Mouse (Mus musculus) kidney, postnatal 0 days (tissue): Measurements from ENCODE around the gene Cerkl. TPM values are rescaled to one million over a fixed set of nuclear protein-coding genes. Genes with fewer than 3 reads are reported as not detected.

ENCODE experiments used
- ATAC-seq: fragments of 200-750 bp; cut with Nextera tagmentation; replicated peaks from 2 replicates; pipeline ENCODE4 v1.8.0; 2017; ENCODE audit warnings: low read depth, moderate number of reproducible peaks, moderate TSS enrichment, moderate library complexity; ENCODE audit not compliant: low FRiP score
- DNase-seq: peaks from one replicate; pipeline ENCODE4 v3.0.0-alpha.2; 2016; ENCODE audit warnings: low spot score
- H3K27ac ChIP-seq: fragments of 300-500 bp; sonication (generic); 2 replicates; pipeline ENCODE4 v1.5.1; 2014; ENCODE audit warnings: mild to moderate bottlenecking
- H3K27me3 ChIP-seq: fragments of 300-500 bp; sonication (generic); 2 replicates; pipeline ENCODE4 v1.6.1; 2014; ENCODE audit warnings: low read length, mixed read lengths; ENCODE audit not compliant: insufficient read depth
- H3K36me3 ChIP-seq: fragments of 300-500 bp; sonication (generic); 2 replicates; pipeline ENCODE4 v1.6.1; 2014; ENCODE audit warnings: low read length, mixed read lengths; ENCODE audit not compliant: insufficient read depth
- H3K4me1 ChIP-seq: fragments of 300-500 bp; sonication (generic); replicated peaks from 2 replicates; pipeline ENCODE4 v1.6.1; 2014; ENCODE audit warnings: antibody characterized with exemption, low read length, mixed read lengths; ENCODE audit not compliant: insufficient read depth
- H3K4me2 ChIP-seq: fragments of 300-500 bp; sonication (generic); 2 replicates; pipeline ENCODE4 v1.6.1; 2014; ENCODE audit warnings: mild to moderate bottlenecking, low read length, moderate library complexity, mixed read lengths
- H3K4me3 ChIP-seq: fragments of 300-500 bp; sonication (generic); replicated peaks from 2 replicates; pipeline ENCODE4 v1.5.1; 2014; ENCODE audit warnings: low read depth, low read length
- H3K9ac ChIP-seq: fragments of 300-500 bp; sonication (generic); 2 replicates; pipeline ENCODE4 v1.6.1; 2014; ENCODE audit warnings: low read depth, low read length
- H3K9me3 ChIP-seq: fragments of 300-500 bp; sonication (generic); replicated peaks from 2 replicates; pipeline ENCODE4 v1.6.1; 2016; ENCODE audit warnings: low read length, inconsistent platforms, mixed read lengths
- CTCF ChIP-seq: IDR thresholded peaks from 2 replicates; pipeline ENCODE4 v1.5.1; 2016; ENCODE audit warnings: antibody characterized with exemption, low read depth, mild to moderate bottlenecking, moderate library complexity
- WGBS: fragments of 180-500 bp; shearing (Covaris S2); extraction: QIAGEN DNeasy Blood & Tissue Kit; methylation state at CpG from one replicate; pipeline ENCODE4 v1.1.7; 2014; 5-methylcytosine and 5-hydroxymethylcytosine counted together
- polyA plus RNA-seq: library from polyadenylated mRNA; unstranded; fragments of >200 nt; fragmentation: Nextera tagmentation; extraction: Ambion mirVana; gene quantifications from 2 replicates; pipeline ENCODE4 v1.2.1, GENCODE M21; 2015

The Cerkl gene
- polyA plus RNA-seq, 1 experiment from 2014 or later, result 2.1 TPM

DNA sequence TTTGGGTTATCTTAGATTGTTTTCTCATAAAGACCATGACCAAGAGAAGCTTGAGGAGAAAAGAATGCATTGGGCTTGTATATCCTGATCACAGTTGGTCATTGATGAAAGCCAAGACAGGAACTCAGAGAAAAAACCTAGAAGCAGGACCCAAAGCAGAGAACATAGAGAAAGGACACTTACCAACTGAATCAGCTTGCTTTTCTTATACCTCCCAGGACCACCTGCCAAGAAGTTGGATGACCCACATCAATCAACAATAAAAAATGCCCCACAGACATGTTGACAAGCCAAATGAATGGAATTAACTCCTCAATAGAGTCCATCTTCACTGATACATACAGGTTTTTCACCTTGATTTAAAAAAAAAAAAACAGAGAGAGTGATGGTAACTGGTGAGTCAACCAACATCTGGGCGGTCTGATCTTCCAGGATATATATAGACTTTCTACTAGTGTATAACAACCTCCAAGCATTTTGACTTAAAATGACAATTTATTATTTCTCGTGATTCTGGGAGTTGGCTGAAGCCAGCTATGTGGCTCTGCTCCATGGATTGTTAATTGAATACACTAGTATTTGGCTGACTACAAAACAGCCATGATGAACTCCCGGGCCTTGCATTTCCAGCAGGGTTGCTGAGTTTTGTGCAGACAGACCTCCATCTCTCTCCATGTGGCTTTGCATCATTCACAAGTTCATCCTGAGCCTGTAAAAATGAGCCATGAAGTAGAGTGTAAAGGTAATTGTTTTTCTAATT lies 12.5 kb downstream of the Cerkl start:
- DNase-seq (no peak), ATAC-seq (no peak)
- Histone ChIP-seq H3K27ac (no peak overlapping the region), H3K9ac (no peak overlapping the region), H3K36me3 (no peaks in the 10 kb centered on the region), H3K9me3 (no peaks in the 10 kb centered on the region), H3K27me3 (no peaks in the 10 kb centered on the region), H3K4me2 (no peak overlapping the region), H3K4me1 (no peaks in the 10 kb centered on the region), H3K4me3 (no peak overlapping the region)
- 82% methylated on average over 3 of the region's 3 CpGs for WGBS
- TF ChIP-seq CTCF, result no peak

GRCm38 (mm10) chr2:79443401-79443800 lies 13.2 kb downstream of the Cerkl start:
- Histone ChIP-seq H3K4me3 (no peak overlapping the region), H3K9me3 (no peaks in the 10 kb centered on the region), H3K27ac (no peak overlapping the region), H3K4me2 (no peak overlapping the region), H3K4me1 (no peaks in the 10 kb centered on the region), H3K27me3 (no peaks in the 10 kb centered on the region), H3K36me3 (no peaks in the 10 kb centered on the region), H3K9ac (no peak overlapping the region)
- WGBS, result 91% methylated on average over 2 of the region's 2 CpGs
- DNase-seq, result no peak
- no peak for ATAC-seq
- no peak for TF ChIP-seq CTCF

- H3K4me1 ChIP-seq, result no peaks in the 10 kb centered on the region
- H3K9me3 ChIP-seq, result no peaks in the 10 kb centered on the region
- no peak overlapping the region for H3K9ac ChIP-seq
- no peaks in the 10 kb centered on the region for H3K27me3 ChIP-seq
- ATAC-seq (no peak), DNase-seq (no peak)
- no peak overlapping the region for H3K27ac ChIP-seq
- H3K36me3 ChIP-seq, result no peaks in the 10 kb centered on the region
- TF ChIP-seq CTCF, result no peak
- no peak overlapping the region for H3K4me2 ChIP-seq
- WGBS, result 83% methylated on average over 6 of the region's 6 CpGs
- no peak overlapping the region for H3K4me3 ChIP-seq
Observed at GRCm38 (mm10) chr2:79442906-79443305, 13.7 kb downstream of the Cerkl start.

DNA sequence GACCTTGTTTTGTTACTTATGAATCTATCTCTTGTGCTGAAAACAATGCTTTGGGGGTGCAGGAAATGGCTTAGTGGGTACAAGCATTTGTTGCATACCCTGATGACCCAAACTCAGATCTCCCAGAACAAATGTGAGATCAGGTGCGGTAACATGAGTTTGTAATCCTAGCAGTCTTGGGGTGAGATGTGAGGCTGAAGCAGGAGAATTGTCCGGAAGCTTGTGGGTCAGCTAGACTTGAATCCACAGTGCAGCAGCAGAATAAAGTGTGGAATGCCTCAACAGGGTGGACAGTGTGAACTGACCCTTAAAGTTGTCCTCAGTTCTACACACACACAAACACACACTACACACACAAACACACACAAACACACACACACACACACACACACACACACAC lies 14.4 kb downstream of the Cerkl start:
- ATAC-seq, result no peak
- Histone ChIP-seq H3K9me3 (no peaks in the 10 kb centered on the region), H3K4me2 (no peak overlapping the region), H3K9ac (no peak overlapping the region), H3K4me3 (no peak overlapping the region), H3K27ac (no peak overlapping the region), H3K4me1 (no peaks in the 10 kb centered on the region), H3K27me3 (no peaks in the 10 kb centered on the region), H3K36me3 (no peaks in the 10 kb centered on the region)
- no peak for TF ChIP-seq CTCF
- 91% methylated on average over 2 of the region's 2 CpGs for WGBS
- no peak for DNase-seq

DNA sequence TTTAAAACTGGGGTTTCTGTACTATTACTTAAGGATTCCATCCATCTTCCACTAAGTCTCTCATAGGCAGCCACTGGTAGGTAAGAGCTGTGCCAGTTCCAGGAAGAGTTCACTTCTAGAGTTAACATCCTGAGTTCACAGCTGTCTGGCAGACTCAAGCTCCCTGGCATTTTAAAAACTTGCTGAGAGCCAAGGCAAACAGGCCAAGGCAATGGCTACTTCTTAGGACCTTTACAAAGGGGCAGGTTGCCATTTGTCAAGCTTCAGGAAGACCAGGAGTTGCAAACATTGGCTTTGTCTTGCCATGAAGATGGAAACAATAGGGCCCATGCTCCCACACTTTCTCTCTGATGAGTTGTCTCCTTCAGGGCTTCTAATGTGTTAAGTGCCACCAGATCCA lies 26.5 kb downstream of the Cerkl start:
- ATAC-seq (no peak), DNase-seq (no peak)
- no peak overlapping the region for H3K4me2 ChIP-seq
- H3K9me3 ChIP-seq, result no peaks in the 10 kb centered on the region
- H3K4me3 ChIP-seq, result no peak overlapping the region
- no peak overlapping the region for H3K27ac ChIP-seq
- H3K4me1 ChIP-seq, result 0 out of 2 replicates have a peak, but pooled peaks cover 3% of the 10 kb centered on the region
- H3K36me3 ChIP-seq, result no peaks in the 10 kb centered on the region
- H3K27me3 ChIP-seq, result no peaks in the 10 kb centered on the region
- H3K9ac ChIP-seq, result no peak overlapping the region
- no peak for TF ChIP-seq CTCF

DNA sequence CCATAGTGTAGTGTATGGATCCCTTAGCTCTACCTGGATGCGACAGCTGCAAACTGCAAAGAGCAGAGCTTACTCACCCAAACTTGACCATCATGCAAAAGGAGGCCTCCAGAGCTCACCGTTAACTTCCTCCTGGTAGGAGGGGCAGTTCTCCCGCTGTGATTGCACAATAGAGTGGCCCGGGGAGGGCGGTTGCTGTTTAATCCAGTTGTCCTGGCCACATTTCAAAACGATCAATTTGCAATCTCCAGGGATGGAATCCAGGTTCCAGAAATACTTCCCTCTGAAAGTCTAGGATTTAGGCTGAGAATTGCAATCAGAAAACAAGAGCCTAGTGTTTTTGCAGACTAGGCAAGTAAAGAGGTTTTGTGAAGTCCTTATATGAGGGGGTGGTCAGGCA lies 26.9 kb downstream of the Cerkl start:
- Histone ChIP-seq H3K27ac (no peak overlapping the region), H3K27me3 (no peaks in the 10 kb centered on the region), H3K4me3 (no peak overlapping the region), H3K9ac (no peak overlapping the region), H3K4me1 (0 out of 2 replicates have a peak, but pooled peaks cover 3% of the 10 kb centered on the region), H3K9me3 (no peaks in the 10 kb centered on the region), H3K4me2 (no peak overlapping the region), H3K36me3 (no peaks in the 10 kb centered on the region)
- no peak for ATAC-seq
- WGBS, result 10% methylated on average over 6 of the region's 6 CpGs
- DNase-seq, result peak; percentile 5
- no peak for TF ChIP-seq CTCF

DNA sequence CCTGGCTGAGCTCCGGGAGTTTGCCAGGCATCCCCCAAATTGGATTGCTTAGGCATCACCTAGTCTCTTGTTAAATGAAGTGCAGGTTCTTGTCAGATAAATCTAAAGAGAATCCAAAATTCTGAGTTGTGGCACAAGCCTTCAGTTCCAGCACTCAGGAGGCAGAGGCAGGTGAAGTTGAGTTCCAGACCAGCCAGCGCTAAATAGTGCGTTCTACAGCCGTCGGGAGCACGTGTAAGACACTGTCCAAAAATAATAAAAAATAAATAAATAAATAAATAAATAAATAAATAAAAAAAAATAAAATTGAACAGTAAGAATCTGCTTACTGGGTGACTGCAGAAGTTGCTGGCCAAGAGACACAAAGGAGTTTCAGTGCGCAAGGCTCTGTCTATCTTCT lies 27.5 kb downstream of the Cerkl start:
- H3K9me3 ChIP-seq, result no peaks in the 10 kb centered on the region
- TF ChIP-seq CTCF, result no peak
- no peak overlapping the region for H3K9ac ChIP-seq
- WGBS, result 15% methylated on average over 7 of the region's 7 CpGs
- peak overlapping the region; percentile 90 for H3K4me2 ChIP-seq
- no peaks in the 10 kb centered on the region for H3K27me3 ChIP-seq
- no peak overlapping the region for H3K27ac ChIP-seq
- ATAC-seq (no peak), DNase-seq (peak; percentile 4)
- peak overlapping the region; percentile 46 for H3K4me3 ChIP-seq
- 0 out of 2 replicates have a peak, but pooled peaks cover 3% of the 10 kb centered on the region for H3K4me1 ChIP-seq
- no peaks in the 10 kb centered on the region for H3K36me3 ChIP-seq
